13 mouse cellular contexts compared by ENCODE assay signal in the genomic region with DNA sequence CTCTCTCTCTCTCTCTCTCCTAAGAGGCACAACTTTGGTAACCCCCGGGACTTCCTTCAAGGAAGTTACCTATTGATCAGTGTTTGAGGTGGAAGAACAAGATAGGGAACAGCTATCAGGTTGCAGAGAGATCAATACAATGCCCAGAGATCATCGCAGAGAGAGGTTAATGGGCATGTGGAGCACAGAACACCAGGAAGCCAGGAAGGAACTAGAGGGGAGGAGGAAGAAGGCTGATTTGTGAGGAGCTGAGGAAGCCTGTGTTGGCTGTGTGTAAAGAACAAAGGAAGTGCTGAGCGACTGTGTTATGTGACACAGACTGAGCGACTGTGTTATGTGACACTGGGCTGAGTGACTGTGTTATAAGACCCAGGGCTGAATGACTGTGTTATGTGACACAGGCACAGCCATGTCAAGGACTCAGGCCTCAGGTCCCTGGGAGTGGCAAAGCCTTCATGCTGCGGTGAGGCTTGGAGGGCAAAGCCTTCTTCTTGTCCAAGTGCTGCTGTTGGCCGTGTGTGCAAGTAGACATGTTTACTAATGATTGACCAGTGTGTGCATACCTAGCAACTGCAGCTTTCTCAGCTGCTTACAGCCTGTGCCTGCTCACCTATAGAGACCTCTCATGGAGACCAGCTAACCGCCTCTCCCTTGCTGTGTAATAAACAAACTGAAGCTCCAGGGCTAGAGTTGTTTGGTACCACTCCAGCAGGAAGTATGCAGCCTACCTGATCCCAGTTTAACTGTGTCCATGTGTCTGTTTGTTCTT.
DNase-seq lines count a peak whose midpoint lies in the region; ATAC-seq and TF ChIP-seq lines count a peak whose summit lies in the region.
"Had no signal": no experiment of that assay in that cellular context is flagged by ENCODE, and none has a peak within 500 bp of the region (broad histone marks: within the 10 kb centered on the region; RNA-seq: fewer than 3 reads in every experiment).

No protein-coding gene starts in this region.

- TF ChIP-seq CTCF in kidney, adult 2 months (conservative IDR thresholded peaks at IDR 0.05; ENCODE audit: insufficient read depth, insufficient read length, low read depth, low read length): no peak

- WGBS in kidney, adult 2 months: 43% methylated on average over 7 of the region's 7 CpGs
- 60% methylated on average over 7 of the region's 7 CpGs for WGBS in embryonic facial prominence, embryonic 10.5 days

- ATAC-seq in inflammation-experienced regulatory T-cells, adult 6 months: no peak
- ATAC-seq in frontal cortex, adult (ENCODE audit: low TSS enrichment): no peak
- ATAC-seq: midbrain, embryonic 15.5 days; Patski had no signal

- H3K27ac ChIP-seq in kidney, adult 2 months (ENCODE audit: insufficient read depth, low read depth, low read length): no peak overlapping the region
- H3K27ac ChIP-seq in embryonic facial prominence, embryonic 10.5 days (replicated peaks): peak overlapping the region; percentile 45
- H3K27ac ChIP-seq: gastrocnemius, adult 2 months; midbrain, embryonic 15.5 days had no signal

- DNase-seq in kidney, adult 2 months: peak; percentile 15
- no peak for DNase-seq in kidney, postnatal 36 days
- peak; percentile 39 for DNase-seq in R1 (ENCODE audit: low read depth, low spot score)
- DNase-seq in embryonic facial prominence, embryonic 10.5 days (ENCODE audit: low spot score): no peak
- peak; percentile 7 to 24 for DNase-seq in kidney, postnatal 4 days
- no peak for DNase-seq in right cerebral cortex, postnatal 36 days (ENCODE audit: low spot score in 2 of 2)
- DNase-seq: adrenal gland, postnatal 10 days; gastrocnemius, adult 2 months had no signal

- H3K36me3 ChIP-seq in kidney, adult 2 months (ENCODE audit: control insufficient read depth, insufficient read depth, low read length): no peaks in the 10 kb centered on the region
- no peaks in the 10 kb centered on the region for H3K36me3 ChIP-seq in embryonic facial prominence, embryonic 10.5 days (replicated peaks)
- H3K36me3 ChIP-seq: midbrain, embryonic 15.5 days had no signal

- TF ChIP-seq POLR2A in kidney, adult 2 months (IDR thresholded peaks at IDR 0.05; ENCODE audit: low read depth, low read length): no peak

- H3K4me3 ChIP-seq in kidney, adult 2 months (ENCODE audit: insufficient read depth, low read depth, low read length): no peak overlapping the region
- no peak overlapping the region for H3K4me3 ChIP-seq in embryonic facial prominence, embryonic 10.5 days
- H3K4me3 ChIP-seq: gastrocnemius, adult 2 months; midbrain, embryonic 15.5 days had no signal

- H3K4me1 ChIP-seq in kidney, adult 2 months (ENCODE audit: control insufficient read depth, insufficient read depth, low read length): no peaks in the 10 kb centered on the region
- peaks cover 14% of the 10 kb centered on the region for H3K4me1 ChIP-seq in embryonic facial prominence, embryonic 10.5 days
- H3K4me1 ChIP-seq: midbrain, embryonic 15.5 days had no signal

- no peaks in the 10 kb centered on the region for H3K27me3 ChIP-seq in kidney, adult 2 months (replicated peaks; ENCODE audit: control insufficient read depth, insufficient read depth, low read length)
- H3K27me3 ChIP-seq in embryonic facial prominence, embryonic 10.5 days (replicated peaks; ENCODE audit: low read depth, poor library complexity, severe bottlenecking): no peaks in the 10 kb centered on the region
- H3K27me3 ChIP-seq: CH12.LX; midbrain, embryonic 15.5 days; Patski had no signal

- H3K9me3 ChIP-seq in embryonic facial prominence, embryonic 10.5 days: no peaks in the 10 kb centered on the region
- H3K9me3 ChIP-seq: midbrain, embryonic 15.5 days had no signal

Comparison
In these comparisons a context has a peak if more than half of its experiments do, and no peak if none do; other contexts are left out.
1. DNase-seq: peak in kidney, adult 2 months (single experiment), R1 (single experiment) and kidney, postnatal 4 days (2 of 2); none in kidney, postnatal 36 days (0 of 2), embryonic facial prominence, embryonic 10.5 days (single experiment) and right cerebral cortex, postnatal 36 days (0 of 2).